Mouse (Mus musculus): ENCODE measurements at regions not wholly inside any gene's neighbourhood (a gene's known extent, or its start where the extent isn't known, plus 50 kb on each side); places are given as distances from the start of the nearest gene placed in this dataset.
A peak's percentile ranks its signal among the peaks of the same experiment; 100 is the strongest.

DNA sequence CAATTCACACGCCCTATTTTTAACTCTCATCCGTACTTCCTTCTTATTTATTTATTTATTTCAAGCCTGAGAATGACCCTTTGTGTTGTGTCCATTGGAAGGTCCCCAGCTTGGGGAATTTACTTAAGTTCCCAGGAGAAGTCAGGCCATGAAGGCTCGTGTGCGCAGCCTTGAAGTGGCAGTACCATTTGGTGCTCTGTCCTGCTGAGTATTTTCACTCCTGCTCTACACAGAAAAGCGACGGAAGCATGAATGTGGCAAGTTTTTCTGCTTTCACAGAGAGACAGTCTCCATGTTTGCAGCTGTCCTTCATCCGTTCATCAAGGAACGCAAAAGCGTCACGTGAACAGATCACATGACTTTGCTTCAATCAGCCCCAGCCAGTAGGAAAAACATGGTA is 610.2 kb upstream of the Clint1 start:
- no peak for DNase-seq (ENCODE audit: low spot score in 2 of 2)

DNA sequence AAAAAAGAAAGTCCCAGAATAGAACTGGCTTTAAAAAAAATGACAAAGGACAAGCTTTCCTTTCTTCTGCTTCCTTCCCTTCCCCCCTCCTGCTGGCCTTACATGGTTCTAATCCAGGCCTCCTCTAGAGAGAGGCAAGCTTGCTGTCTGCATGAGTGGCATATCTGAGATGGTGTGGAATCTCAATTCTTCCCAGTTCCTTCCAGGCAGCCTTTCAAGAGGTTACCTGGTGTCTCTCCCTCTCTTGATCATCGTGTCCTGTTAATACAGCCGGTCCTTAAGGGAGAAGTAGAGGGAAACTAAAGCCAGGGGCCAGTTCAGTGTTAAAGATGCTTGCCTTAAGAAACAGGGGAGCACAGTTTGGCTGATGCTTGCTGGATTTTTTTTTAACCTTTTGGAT is 607.1 kb upstream of the Clint1 start:
- DNase-seq (ENCODE audit: low spot score in 2 of 2) = no peak

DNA sequence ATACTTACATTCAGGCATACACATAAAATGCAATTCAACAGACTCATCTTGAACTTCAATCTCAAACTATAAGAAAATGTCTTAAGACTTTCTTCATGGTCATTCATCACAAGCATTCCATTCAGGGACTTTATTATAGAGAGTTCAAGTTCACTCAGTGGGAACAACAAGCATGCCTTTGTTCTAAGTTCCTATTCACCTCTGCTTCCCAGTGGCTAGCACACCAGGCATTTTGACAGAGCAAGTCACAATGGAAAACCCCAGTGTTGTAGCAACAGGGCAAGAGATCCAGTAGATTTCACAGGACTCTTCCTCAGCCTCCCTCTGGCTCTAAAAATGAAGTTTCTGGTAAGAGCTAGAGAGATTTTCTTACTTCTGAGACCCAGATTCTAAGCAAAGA is 595.8 kb upstream of the Clint1 start:
- no peak for DNase-seq (ENCODE audit: low spot score in 2 of 2)

DNA sequence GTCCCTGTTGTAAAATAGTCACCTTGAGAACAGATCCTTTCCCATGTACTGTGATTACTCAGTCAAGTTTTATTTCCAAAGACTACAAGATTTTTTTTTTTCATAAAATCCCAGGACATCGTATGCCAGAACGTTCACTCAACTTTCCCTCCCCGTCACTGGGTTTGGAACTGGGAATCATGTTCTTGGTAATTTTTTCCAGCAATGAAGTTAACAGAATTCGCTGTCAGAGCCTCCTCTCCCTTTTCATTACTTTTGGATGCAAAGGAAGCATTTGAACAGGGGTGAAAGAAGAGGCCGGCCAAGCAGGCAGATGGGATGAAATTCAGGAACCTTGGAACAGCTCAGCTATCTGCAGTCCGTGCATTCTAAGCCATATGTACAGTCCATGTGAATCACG is 589.7 kb upstream of the Clint1 start:
- DNase-seq (ENCODE audit: low spot score in 2 of 2) = no peak

DNA sequence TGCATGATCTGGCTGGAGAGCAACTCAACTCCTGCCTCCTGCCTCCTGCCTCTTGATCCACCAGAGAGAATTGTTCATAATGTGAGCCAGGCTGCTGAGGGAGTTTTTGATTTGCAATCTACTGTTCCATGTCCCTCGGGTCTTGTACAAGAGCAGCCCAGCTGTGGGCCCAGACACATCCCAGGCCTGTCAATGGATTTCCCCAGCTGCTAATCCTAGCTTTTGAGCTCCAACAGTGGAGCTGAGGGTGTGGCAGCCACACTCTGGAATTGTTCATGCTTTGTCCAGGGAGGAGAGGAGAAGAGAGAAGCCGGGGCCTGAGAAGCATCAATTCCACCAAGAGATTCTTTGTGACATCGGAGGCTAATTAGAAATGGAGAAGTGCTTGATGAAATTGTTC is 587.9 kb upstream of the Clint1 start:
- DNase-seq (ENCODE audit: low spot score in 2 of 2) = peak; percentile 27 to 57

DNA sequence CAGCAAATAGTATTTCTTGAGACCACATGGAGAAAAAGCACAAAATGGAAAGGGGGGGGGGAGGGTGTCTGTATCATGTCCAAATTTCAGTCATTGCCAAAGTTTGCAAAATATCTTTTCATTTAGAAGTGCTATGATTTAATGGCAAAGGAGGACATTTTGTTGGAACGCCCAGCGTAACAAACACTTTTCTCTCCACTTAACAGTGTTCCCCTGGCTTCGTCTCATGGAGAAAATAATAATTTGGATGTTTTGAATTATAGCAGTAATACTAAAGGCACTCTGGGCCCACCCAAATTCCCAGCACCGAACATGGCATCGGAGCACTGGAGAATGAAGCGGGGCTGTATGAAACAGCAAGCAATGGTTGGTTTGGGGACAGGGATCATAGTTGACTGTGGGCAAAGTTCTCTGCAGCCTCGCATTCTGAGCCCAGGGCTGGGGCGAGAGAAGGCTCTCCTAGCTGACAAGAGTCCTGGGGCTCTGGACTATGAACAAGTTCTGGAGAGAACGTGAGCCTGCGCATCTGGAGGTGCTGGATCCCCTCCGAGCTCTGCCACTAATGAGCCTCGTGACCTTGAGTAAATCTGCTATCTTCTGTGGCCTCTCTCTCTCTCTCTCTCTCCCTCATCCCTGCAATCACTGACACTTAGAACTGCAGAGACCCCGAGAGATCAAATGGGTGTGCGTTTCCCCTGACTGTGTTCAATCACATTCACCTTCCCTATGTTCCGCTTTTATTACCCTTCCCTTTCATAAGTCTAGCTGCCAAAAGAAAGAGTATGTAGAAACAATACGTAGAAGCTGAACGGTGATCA is 586.5 kb upstream of the Clint1 start:
- DNase-seq (ENCODE audit: low spot score in 2 of 2) = peak; percentile 17 to 47

DNA sequence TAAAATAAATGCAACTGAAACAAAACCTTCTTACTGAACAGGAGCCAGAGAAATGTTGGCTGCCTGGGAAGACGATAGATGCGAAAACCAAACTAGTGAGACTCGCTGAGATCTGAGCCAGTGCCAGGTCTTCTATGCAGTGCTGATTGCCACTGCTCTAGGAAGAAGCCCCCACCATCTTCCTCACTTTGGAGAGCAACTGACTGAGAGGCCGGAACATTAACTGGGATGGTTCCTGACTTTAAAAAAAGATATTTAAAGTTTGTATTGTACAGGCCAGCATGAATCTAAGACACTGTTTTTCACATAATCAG is 585.9 kb upstream of the Clint1 start:
- DNase-seq (ENCODE audit: low spot score in 2 of 2) = no peak

DNA sequence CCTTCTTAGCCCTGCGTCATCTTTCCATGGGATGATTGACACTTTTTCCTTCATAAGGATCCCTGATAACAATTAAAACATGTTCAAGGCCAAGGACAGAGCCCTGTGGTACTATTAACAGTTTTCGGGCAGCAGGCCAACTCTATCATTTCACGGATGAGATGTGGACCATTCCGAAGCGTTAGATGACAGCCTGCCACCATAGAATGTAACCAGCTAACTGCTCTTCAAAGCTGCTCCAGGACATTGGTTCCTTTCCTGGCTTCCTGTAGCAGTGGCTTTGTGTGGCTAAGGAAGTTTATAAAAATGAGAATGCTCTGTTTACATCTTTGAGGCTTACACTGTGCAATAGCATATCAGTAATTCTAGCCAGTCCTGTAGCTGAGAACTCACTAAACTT is 582.6 kb upstream of the Clint1 start:
- DNase-seq (ENCODE audit: low spot score in 2 of 2) = no peak

DNA sequence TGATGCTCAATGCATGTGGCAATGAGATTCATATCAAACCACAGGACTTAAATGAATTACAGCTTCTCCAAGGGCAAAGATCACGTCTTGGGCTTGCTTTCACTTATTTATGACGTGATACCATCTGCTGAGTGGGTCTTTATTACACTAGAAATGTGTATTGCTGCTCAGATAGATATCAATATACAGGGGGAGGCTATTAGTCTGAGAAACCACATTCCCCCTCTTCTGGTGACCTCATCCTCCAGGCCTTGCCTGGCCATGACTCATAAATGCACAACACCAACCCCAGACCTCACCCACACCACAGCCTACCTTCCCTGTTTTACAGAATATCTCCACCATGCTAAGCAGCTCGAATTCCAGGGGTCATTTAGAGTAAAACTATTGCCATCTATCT is 580.6 kb upstream of the Clint1 start:
- no peak for DNase-seq (ENCODE audit: low spot score in 2 of 2)

DNA sequence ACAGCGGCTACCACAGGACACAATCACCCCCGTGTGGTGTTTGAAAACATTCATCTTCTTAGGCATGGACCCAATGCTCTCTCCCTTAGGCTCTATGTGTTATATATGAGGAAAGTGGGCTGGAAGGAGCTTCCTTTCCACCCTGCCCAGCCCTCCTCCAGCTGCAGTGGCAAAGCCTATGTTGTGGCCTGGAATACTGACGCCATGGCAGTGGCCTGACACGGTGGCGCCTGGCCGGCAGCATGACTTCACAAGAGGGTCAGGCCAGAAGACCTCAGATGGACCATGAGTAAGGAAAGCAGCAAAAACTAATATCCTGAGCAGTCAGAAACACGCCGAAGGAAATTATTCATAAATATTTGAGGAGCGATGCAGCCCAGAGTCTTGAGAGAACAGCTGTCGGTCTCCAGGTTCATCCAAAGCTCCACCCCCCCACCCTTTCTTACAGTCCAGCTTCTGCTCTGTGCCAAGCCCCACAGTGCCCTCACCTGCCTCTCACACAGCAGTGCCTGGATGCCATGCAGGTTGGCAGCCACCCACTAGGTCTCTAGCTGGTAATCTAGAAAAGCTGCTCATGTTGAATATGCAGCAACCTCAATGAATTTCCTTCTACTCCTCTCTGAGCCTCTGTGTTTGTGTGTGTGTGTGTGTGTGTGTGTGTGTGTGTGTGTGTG is 577.3 kb upstream of the Clint1 start:
- DNase-seq (ENCODE audit: low spot score in 2 of 2) = no peak

DNA sequence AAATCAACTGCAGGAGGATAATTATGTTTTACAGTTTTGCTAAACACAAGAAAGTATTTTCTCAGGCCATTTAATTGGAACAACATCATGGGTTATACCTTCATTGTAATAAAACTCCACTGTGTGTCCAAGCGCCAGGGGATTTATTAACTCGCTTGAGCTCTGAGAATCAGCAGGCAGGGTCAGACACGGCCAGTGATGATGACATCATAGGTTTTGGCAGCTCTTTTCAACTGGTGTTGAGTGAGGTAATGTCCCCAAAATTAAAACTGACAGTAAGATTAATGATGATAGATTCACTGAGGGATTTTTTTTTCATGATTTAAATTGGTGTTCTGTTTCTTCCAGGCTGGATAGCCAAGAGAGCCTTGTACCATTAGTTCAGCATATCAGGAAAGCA is 576.7 kb upstream of the Clint1 start:
- no peak for DNase-seq (ENCODE audit: low spot score in 2 of 2)

DNA sequence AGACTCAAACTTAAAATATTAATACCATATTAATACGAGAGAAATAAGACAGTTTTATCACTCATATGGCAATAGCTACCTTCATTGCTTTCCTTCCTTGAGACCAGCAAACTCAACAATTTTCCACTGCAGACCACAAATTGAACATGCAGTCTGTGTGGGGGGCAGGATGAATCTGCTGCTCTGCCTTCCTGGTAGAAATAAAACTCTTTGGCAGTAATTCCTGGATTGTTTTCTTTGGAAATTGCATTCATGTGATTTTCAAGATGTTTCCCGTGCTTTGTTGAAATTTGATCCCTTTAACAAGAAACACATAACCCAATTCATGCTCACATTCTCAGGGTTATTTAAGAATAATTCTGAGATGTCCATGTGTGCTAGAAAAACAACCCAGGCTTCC is 555.1 kb upstream of the Clint1 start:
- DNase-seq (ENCODE audit: low spot score in 2 of 2) = no peak

DNA sequence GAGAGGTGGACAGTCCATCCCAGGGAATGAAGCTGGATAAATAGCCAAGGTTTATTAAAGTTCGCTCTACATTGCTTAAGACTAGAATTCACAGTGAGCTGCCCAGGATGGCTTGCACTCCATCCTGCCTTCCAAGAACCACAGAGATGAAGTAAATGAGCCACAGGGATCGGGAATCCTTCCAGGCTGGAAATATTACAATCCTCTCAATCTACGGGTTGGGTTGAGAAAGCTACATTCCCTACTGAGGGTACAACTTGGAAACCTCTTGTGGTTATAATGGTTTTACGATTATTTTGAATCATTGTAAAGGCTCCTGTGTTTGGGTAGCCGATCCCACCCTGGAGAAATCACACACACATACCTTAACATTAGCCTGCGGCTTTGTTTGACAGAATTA is 539.9 kb upstream of the Clint1 start:
- peak in 1 of 2 experiments; percentile 4 for DNase-seq (ENCODE audit: low spot score in 2 of 2)

DNA sequence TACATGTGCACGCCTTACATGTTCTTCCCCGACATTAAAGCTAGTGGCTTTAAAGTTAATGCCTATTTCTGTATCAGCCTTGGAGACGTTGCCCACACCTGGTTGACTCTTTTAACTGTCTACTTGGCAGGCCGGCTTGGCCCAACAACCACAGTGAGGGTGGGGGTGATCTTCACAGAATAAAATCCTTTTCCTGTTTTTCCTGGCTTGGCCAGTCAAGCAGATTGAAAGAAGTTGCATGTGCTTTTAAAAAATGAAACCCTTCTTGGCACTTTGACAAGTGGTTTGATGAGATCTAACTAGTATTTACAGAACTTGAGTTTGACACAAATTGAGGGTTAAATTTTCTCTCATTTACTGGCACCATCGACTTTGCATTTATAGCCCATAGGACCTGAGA is 528.1 kb upstream of the Clint1 start:
- no peak for DNase-seq (ENCODE audit: low spot score in 2 of 2)

DNA sequence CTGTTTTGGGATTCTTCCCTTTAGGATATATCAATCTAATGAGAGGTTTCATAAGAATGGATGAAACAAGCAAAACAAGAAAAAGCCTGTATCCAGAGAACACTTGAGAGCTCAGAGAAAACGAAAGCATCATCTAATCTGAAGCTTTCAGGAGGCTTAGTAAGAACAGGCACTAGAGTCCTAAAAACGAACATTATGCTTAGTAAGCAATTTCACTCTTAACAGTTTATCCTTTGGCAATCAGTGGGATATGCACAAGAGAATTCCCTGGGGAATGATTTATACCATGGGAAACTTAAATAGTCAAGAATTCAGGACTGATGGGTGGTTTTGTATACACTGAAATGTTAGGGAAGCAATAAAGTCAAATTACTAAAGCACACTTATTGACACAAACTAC is 521.5 kb upstream of the Clint1 start:
- no peak for DNase-seq (ENCODE audit: low spot score in 2 of 2)

DNA sequence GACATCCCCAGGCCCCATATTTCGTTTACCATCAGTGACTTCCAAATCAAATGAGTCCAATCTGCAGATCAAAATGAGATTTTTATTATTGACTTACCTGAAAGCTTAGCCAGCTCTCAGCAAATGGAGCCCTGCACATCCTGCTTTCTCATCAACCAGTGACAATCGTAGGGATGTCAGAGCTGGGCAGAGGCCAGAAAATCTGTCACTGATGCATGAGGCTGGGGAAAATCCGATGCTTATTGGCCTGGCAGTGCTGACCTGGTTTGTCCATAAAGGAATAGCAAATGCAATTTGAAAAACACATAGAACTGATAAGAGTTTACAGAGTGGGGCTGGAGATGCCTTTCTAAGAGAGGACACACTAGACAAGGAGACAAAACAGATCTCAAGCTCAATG is 518.1 kb upstream of the Clint1 start:
- no peak for DNase-seq (ENCODE audit: low spot score in 2 of 2)

DNA sequence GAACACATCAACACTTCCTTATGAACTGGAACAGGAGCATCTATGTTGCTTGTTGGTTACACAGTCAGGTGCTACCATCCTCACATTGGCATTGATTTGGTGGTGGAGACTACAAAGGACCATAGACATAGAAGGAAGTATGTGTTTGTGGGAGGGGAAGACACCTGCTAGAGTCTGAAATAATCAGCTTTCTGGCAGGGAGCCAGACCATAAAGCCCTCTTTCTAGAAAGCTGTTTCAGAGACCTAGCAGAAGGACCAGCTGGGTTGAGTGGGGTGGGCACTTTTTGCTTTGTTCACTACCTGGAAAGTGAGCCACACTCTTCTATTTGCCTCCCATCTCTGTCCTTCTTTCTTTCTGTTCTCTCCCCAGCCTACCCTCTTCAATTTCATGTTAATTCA is 502.5 kb upstream of the Clint1 start:
- no peak for DNase-seq (ENCODE audit: low spot score in 2 of 2)

DNA sequence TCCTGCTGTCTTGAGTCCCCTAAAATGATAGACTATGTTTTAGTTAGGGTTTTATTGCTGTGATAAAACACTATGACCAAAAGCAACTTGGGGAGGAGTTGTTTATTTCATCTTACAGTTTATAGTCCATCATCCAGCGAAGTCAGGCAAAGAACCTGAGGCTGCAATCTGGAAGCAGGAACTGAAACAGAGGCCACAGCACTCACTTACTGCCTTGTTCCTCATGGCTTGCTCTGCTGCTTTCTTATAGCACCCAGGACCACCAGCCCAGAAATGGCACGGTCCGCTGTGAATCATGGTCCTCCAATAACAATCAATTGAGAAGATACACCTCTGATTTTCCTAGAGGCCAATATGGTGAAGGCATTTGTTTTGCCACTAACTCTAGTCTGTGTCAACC is 486.5 kb upstream of the Clint1 start:
- no peak for DNase-seq (ENCODE audit: low spot score in 2 of 2)

DNA sequence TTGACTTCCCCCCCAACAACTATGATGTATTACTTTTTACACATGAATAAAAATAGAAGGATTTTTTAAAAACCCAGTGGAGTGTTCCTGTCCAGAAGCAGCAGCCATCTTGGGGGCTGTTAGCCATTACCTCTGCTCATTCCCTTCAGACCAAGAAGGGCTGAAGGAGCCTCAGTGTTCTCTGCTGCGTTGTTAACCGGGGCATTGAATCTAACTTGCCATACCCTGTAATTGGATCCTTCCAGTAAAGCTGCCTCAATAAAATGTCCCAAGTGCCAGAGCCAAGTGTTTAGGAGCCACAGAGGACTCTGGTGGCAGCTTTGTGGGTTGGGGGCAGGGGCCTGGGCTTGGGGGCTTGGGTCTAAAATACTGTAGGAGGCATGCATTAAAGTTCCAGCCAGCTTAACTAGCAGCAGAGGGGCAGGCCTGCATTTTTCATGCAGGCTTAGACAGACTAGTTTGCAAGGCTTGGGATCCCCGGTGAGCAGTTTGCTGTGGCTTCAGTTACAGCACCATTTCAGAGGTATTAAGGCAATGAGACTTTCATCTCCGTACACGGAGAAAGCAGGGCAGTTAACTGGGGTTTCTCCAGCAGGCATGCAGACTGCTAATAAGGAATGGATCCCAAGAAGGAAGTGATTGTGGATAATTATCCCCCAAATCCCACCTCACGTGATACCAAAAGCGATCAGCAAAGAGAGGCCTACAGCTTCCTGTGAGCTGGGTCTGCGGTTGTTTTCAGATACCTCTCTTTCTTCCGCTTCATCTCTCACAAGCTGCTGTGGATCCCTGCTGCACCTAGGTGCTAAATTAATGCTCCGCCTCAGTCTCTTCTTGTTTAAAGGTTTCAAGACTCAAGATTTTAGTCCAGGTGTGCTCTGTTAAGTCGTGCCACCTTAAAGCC is 462.4 kb upstream of the Clint1 start:
- no peak for DNase-seq (ENCODE audit: low spot score in 2 of 2)

DNA sequence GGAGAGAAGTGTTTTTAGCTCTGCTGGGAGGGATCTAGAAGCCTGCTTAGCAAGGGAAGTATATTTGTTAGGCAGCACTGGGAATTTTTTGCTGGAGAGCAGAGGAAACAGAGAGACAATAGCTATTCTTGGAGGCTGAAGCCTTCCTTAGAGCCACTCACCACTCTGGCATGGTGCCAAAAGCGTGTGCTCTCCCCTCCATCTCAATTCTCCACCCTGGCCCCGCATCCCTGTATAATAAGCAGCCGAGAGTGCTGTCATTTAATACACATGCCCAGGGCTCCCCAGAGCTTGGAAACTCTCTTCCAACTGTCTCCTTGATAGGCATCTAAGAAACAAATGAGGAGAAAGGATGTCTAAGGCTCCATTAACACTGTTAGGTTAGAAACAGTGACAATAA is 455.8 kb upstream of the Clint1 start:
- no peak for DNase-seq (ENCODE audit: low spot score in 2 of 2)

DNA sequence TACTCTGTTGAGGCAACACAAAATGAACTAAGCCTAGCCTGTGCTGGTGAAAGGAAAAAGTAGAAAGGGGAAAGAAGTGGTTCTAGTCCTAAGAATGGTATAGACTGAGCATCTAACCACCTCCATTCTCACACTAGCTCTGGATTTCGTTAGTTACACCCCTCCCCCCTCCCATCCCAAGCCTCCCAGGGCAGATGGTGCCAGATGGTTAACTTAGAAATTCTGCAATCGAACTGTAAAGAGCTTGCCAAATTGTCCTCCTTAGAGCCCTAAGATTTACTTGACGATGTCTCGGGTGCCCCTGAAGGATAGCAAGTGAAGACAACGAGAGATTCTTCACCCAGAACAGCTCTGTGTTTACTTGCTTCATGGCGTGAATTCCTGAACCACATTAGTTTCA is 453.7 kb upstream of the Clint1 start:
- DNase-seq (ENCODE audit: low spot score in 2 of 2) = no peak

DNA sequence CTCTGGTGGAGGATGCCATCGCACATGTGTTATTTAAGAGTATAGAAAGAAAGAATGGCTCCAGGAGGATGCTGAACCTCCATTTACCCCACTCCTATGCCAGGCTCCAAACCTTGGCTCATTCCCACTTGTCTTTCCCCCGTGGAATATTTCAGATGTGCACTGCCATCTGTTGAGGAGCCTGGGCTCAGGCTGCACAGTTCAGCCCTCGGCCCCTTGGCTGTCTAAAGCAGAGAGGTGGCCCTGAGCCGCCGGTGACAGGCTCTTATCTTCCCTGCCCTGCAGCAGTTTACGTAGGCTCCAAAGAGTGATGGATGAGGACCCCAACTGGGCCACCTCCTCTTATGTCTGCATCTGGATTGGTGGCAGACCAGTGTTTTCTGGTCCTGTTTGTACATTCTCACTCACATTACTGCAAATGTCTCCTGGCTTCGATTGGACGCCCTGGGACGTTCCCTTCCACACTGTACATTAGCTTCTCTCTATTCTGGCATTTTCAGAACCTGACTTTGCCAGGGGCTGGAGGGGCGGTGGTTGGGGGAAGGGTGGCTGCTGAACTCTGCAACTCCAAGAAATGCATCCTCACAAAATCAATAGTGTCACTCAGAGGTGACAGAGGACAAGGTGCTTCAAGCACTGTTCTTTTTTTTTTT is 447.3 kb upstream of the Clint1 start:
- DNase-seq (ENCODE audit: low spot score in 2 of 2) = no peak

Data from urinary bladder, postnatal 36 days (tissue).